Mouse (Mus musculus) limb, embryonic 14.5 days (tissue): ENCODE data around the gene Mex3a. TPM values are rescaled to one million over a fixed set of nuclear protein-coding genes. Genes with fewer than 3 reads are reported as not detected.

Experiments used
- ATAC-seq: fragments of 200-750 bp; cut with Nextera tagmentation; 2 replicates; pipeline ENCODE4 v1.8.0; 2017; ENCODE audit warnings: low read depth, moderate number of reproducible peaks, moderate TSS enrichment; ENCODE audit not compliant: low FRiP score
- DNase-seq: peaks from one replicate; pipeline ENCODE4 v3.0.0-alpha.2; 2015; ENCODE audit warnings: low spot score
- H3K27ac ChIP-seq: fragments of 300-500 bp; sonication (generic); replicated peaks from 2 replicates; pipeline ENCODE4 v1.5.1; 2014; ENCODE audit warnings: low read depth, mild to moderate bottlenecking, low read length, moderate library complexity, mixed read lengths
- H3K27me3 ChIP-seq: fragments of 300-500 bp; sonication (generic); 2 replicates; pipeline ENCODE4 v1.6.1; 2014; ENCODE audit warnings: low read length, mixed read lengths; ENCODE audit not compliant: control insufficient read depth, insufficient read depth
- H3K36me3 ChIP-seq: fragments of 300-500 bp; sonication (generic); 2 replicates; pipeline ENCODE4 v1.6.1; 2014; ENCODE audit warnings: mild to moderate bottlenecking, low read length, moderate library complexity, mixed read lengths; ENCODE audit not compliant: control insufficient read depth, insufficient read depth
- H3K4me1 ChIP-seq: fragments of 300-500 bp; sonication (generic); 2 replicates; pipeline ENCODE4 v1.6.1; 2014; ENCODE audit warnings: antibody characterized with exemption, low read length, mixed read lengths; ENCODE audit not compliant: control insufficient read depth, insufficient read depth
- H3K4me2 ChIP-seq: fragments of 300-500 bp; sonication (generic); replicated peaks from 2 replicates; pipeline ENCODE4 v1.6.1; 2014; ENCODE audit warnings: low read depth, mild to moderate bottlenecking, low read length, moderate library complexity; ENCODE audit not compliant: severe bottlenecking
- H3K4me3 ChIP-seq: fragments of 300-500 bp; sonication (generic); replicated peaks from 2 replicates; pipeline ENCODE4 v1.5.1; 2014; ENCODE audit warnings: low read length
- H3K9ac ChIP-seq: fragments of 300-500 bp; sonication (generic); 2 replicates; pipeline ENCODE4 v1.6.1; 2014; ENCODE audit warnings: mild to moderate bottlenecking, low read depth, low read length, moderate library complexity; ENCODE audit not compliant: severe bottlenecking
- H3K9me3 ChIP-seq: fragments of 300-500 bp; sonication (generic); 2 replicates; pipeline ENCODE4 v1.6.1; 2016; ENCODE audit warnings: low read length; ENCODE audit not compliant: control insufficient read depth
- POLR2A ChIP-seq: fragments of 200-500 bp; IDR thresholded peaks from 2 replicates; pipeline ENCODE4 v1.8.0; 2012; ENCODE audit warnings: inconsistent platforms, mild to moderate bottlenecking, moderate library complexity, borderline replicate concordance; ENCODE audit not compliant: insufficient read depth, insufficient read length; ENCODE audit errors: extremely low read depth
- WGBS: fragments of 180-500 bp; shearing (Covaris S2); extraction: QIAGEN DNeasy Blood & Tissue Kit; methylation state at CpG from one replicate; pipeline ENCODE4 v1.1.7; 2014; 5-methylcytosine and 5-hydroxymethylcytosine counted together
- polyA plus RNA-seq, 2 experiments: library from polyadenylated mRNA; depleted of rRNA in 1 of 2; stranded (reverse) in 1 of 2; unstranded in 1 of 2; fragments of >200 nt; fragmentation: Nextera tagmentation in 1 of 2; extraction: Ambion mirVana in 1 of 2; gene quantifications; 2 replicates each; pipeline versions ENCODE4 v1.2.1 to v1.2.3; 2012 to 2014

Gene Mex3a
- polyA plus RNA-seq, 2 experiments: 26.7 to 49.3 TPM

- Histone ChIP-seq H3K4me3 (no peak overlapping the region), H3K9me3 (no peaks in the 10 kb centered on the region), H3K9ac (no peak overlapping the region), H3K36me3 (peaks cover 65% of the 10 kb centered on the region), H3K27ac (peak overlapping the region; percentile 55; the same call in 1 of the 2 replicates), H3K27me3 (no peaks in the 10 kb centered on the region), H3K4me1 (peaks cover 39% of the 10 kb centered on the region), H3K4me2 (no peak overlapping the region)
- no peak for TF ChIP-seq POLR2A
- DNase-seq (no peak), ATAC-seq (no peak)
- 25% methylated on average over 3 of the region's 3 CpGs for WGBS
Measured at GRCm38 (mm10) chr3:88539397-88539796, 7.2 kb downstream of the Mex3a start.

GRCm38 (mm10) chr3:88540085-88540484 lies 7.9 kb downstream of the Mex3a start:
- H3K27me3 ChIP-seq: no peaks in the 10 kb centered on the region
- peaks cover 60% of the 10 kb centered on the region for H3K36me3 ChIP-seq
- 67% methylated on average over 5 of the region's 5 CpGs for WGBS
- H3K4me1 ChIP-seq: peaks cover 32% of the 10 kb centered on the region
- H3K9me3 ChIP-seq: no peaks in the 10 kb centered on the region
- TF ChIP-seq POLR2A: no peak
- DNase-seq (no peak), ATAC-seq (no peak)
- H3K27ac ChIP-seq: no peak overlapping the region
- H3K4me3 ChIP-seq: no peak overlapping the region
- no peak overlapping the region for H3K4me2 ChIP-seq
- H3K9ac ChIP-seq: no peak overlapping the region

- 64% methylated on average over 7 of the region's 7 CpGs for WGBS
- no peak overlapping the region for H3K4me2 ChIP-seq
- no peaks in the 10 kb centered on the region for H3K9me3 ChIP-seq
- H3K27ac ChIP-seq: no peak overlapping the region; the same call in 1 of the 2 replicates
- TF ChIP-seq POLR2A: no peak
- ATAC-seq: no peak
- peaks cover 15% of the 10 kb centered on the region for H3K4me1 ChIP-seq
- H3K27me3 ChIP-seq: no peaks in the 10 kb centered on the region
- H3K9ac ChIP-seq: no peak overlapping the region
- peaks cover 44% of the 10 kb centered on the region for H3K36me3 ChIP-seq
- no peak overlapping the region for H3K4me3 ChIP-seq
- no peak for DNase-seq
Measured at GRCm38 (mm10) chr3:88541622-88542401, 9.6 kb downstream of the Mex3a start.

- DNase-seq (no peak), ATAC-seq (no peak)
- Histone ChIP-seq H3K9me3 (no peaks in the 10 kb centered on the region), H3K4me3 (no peak overlapping the region), H3K36me3 (peaks cover 37% of the 10 kb centered on the region), H3K4me1 (peaks cover 8% of the 10 kb centered on the region; the same call in 1 of the 2 replicates), H3K4me2 (no peak overlapping the region), H3K27ac (no peak overlapping the region), H3K27me3 (no peaks in the 10 kb centered on the region), H3K9ac (no peak overlapping the region; the same call in 1 of the 2 replicates)
- WGBS: 61% methylated on average over 4 of the region's 4 CpGs
- TF ChIP-seq POLR2A: no peak
Measured at GRCm38 (mm10) chr3:88542486-88542885, 10.3 kb downstream of the Mex3a start.

- H3K27ac ChIP-seq: no peak overlapping the region
- 0 out of 2 replicates have a peak, but pooled peaks cover 2% of the 10 kb centered on the region for H3K4me1 ChIP-seq
- WGBS: 76% methylated on average over 8 of the region's 8 CpGs
- H3K4me2 ChIP-seq: no peak overlapping the region
- no peak for ATAC-seq
- no peaks in the 10 kb centered on the region for H3K27me3 ChIP-seq
- no peak overlapping the region for H3K9ac ChIP-seq
- peaks cover 30% of the 10 kb centered on the region for H3K36me3 ChIP-seq
- no peak overlapping the region for H3K4me3 ChIP-seq
- no peaks in the 10 kb centered on the region for H3K9me3 ChIP-seq
- DNase-seq: no peak
- no peak for TF ChIP-seq POLR2A
Measured at GRCm38 (mm10) chr3:88543174-88543573, 11.0 kb downstream of the Mex3a start.
